Mouse (Mus musculus) myocyte (in vitro differentiated cells): ENCODE measurements around the gene Kremen1.

Source experiments
- CEBPB ChIP-seq: IDR thresholded peaks from 2 replicates; pipeline ENCODE4 v1.6.1; 2011; ENCODE audit warnings: mild to moderate bottlenecking, moderate library complexity; ENCODE audit not compliant: poor library complexity, insufficient read depth, severe bottlenecking
- MAX ChIP-seq: IDR thresholded peaks from one replicate; pipeline ENCODE4 v1.6.1; 2011; ENCODE audit warnings: low read depth, mild to moderate bottlenecking, control low read depth
- MYOD1 ChIP-seq, 3 experiments: IDR thresholded peaks; one replicate each; pipeline ENCODE4 v1.6.1; 2011; ENCODE audit warnings: control low read depth in 2 of 3, low read depth in 2 of 3, mild to moderate bottlenecking in 2 of 3, moderate library complexity in 1 of 3; ENCODE audit not compliant: insufficient read length in 2 of 3, control insufficient read depth in 1 of 3
- MYOG ChIP-seq, 3 experiments: IDR thresholded peaks; one replicate each; pipeline ENCODE4 v1.6.1; 2011; ENCODE audit warnings: control low read depth in 2 of 3, low read depth in 2 of 3, mild to moderate bottlenecking in 2 of 3; ENCODE audit not compliant: insufficient read length in 2 of 3, control insufficient read depth in 1 of 3, insufficient read depth in 1 of 3
- POLR2A ChIP-seq: IDR thresholded peaks from one replicate; pipeline ENCODE4 v1.6.1; 2011; ENCODE audit warnings: low read depth, mild to moderate bottlenecking, control low read depth, moderate library complexity; ENCODE audit not compliant: insufficient read length
- REST ChIP-seq: IDR thresholded peaks from one replicate; pipeline ENCODE4 v1.6.1; 2011; ENCODE audit warnings: mild to moderate bottlenecking, control low read depth, moderate library complexity; ENCODE audit not compliant: insufficient read depth, insufficient read length
- TCF12 ChIP-seq: IDR thresholded peaks from one replicate; pipeline ENCODE4 v1.6.1; 2011; ENCODE audit warnings: mild to moderate bottlenecking, control low read depth; ENCODE audit not compliant: poor library complexity, insufficient read depth, severe bottlenecking
- TCF3 ChIP-seq: IDR thresholded peaks from one replicate; pipeline ENCODE4 v1.6.1; 2011; ENCODE audit warnings: low read depth, control low read depth; ENCODE audit not compliant: insufficient read length
- USF1 ChIP-seq: IDR thresholded peaks from one replicate; pipeline ENCODE4 v1.6.1; 2011; ENCODE audit warnings: low read depth, mild to moderate bottlenecking, control low read depth, moderate library complexity

GRCm38 (mm10) chr11:5189239-5189933 lies 72.0 kb downstream of the Kremen1 start:
- TF ChIP-seq POLR2A (no peak), TCF3 (peak; percentile 21), REST (no peak), CEBPB (no peak), USF1 (peak; percentile 26), MYOD1 (IDR thresholded peaks at IDR 0.05; ENCODE audit: control insufficient read depth in 1 of 3, insufficient read length in 2 of 3, low read depth in 2 of 3) (peak in 2 of 3 experiments; percentile 86 to 95), MAX (no peak), MYOG (IDR thresholded peaks at IDR 0.05; ENCODE audit: control insufficient read depth in 1 of 3, insufficient read depth in 1 of 3, insufficient read length in 2 of 3, low read depth in 2 of 3) (peak; percentile 45 to 88 (median 62)), TCF12 (peak; percentile 77)
